Mouse (Mus musculus): ENCODE measurements at regions not wholly inside any gene's neighbourhood (a gene's known extent, or its start where the extent isn't known, plus 50 kb on each side); places are given as distances from the start of the nearest gene placed in this dataset.

DNA sequence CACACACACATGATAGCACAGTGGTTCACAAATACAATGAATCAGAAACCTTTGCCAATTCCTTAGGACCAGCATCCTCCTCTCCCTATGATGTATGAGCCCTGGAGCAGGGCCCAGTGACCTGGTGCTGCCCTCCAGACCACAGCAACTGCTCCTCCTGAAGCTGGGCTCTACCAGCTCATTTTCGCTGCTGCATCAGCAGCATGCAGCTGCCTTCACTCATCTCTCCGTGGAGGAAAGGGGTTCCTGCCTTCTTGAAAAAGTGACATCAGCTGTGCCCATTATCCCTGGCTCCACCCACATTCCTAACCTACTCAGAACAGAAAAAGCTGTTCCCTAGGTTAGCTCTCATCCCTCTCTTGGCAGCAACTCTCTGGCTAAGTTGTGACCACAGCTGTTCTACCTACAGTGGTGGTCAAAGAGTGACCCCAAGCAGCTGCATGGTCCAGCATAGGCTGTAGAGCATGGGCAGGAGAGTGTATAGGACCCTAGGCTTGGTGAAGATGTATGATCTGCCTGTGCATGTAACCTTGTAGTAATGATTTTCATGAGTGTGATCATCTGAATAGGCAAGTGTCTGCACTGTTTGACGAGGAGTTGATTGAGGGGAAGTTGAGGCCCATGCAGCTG is 592.6 kb upstream of the Mpdz start:
- TF ChIP-seq CTCF (IDR thresholded peaks at IDR 0.05) (no peak), POLR2A (IDR thresholded peaks at IDR 0.05; ENCODE audit: insufficient read depth, low read depth, low read length) (no peak)
